Mouse (Mus musculus) spleen, postnatal 10 days (tissue): ENCODE results near the gene Arl4a.

ENCODE experiments used
- DNase-seq, 2 experiments: peaks; one replicate each; pipeline ENCODE4 v3.0.0; 2021 to 2022; ENCODE audit warnings: low spot score in 2 of 2

The Arl4a gene

DNA sequence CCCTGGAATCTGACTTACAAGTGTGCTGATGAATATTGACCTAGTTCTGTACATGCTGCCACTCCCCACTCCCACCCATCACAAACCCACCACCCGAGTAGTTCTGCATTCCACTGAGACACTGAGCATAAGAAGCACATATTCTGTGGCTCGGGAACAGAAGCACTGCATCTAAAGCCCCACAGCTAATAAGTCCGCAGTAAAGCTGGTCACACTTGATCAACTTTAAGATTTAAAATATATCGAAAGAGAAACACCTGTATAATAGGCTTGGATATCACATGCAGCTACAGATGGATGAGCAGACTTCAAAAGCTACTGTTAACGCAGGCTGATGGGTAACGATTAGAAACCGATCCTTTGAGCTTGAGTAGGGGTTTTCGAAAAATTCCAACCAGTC, 78.7 kb downstream of the Arl4a start:
- no peak for DNase-seq

GRCm38 (mm10) chr12:39957931-39958671, 79.7 kb downstream of the Arl4a start:
- no peak for DNase-seq

DNA sequence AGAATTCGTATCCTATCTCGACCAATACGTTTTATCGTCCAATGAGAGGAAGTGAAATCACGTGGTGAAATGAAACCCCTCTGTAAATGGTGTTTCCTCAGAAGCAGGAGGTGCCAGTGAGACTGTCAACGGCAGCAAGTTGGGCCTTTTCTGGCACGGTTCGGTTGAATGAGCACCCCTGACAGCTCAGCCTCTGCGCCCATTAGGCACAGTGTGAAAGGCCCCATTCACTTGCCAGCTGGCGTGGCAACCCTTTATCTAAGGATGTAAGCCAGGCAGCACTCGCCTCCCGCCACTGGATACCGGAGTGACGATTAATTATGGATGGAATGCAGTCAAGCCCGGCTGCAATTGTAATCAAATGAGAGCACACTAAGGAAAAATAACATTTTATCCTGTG, 81.4 kb downstream of the Arl4a start:
- DNase-seq: no peak
